Mouse (Mus musculus) hindbrain, postnatal 0 days (tissue): ENCODE measurements at regions not wholly inside any gene's neighbourhood (a gene's known extent, or its start where the extent isn't known, plus 50 kb on each side); places are given as distances from the start of the nearest gene placed in this dataset.

Experiments
- ATAC-seq: fragments of 200-750 bp; cut with Nextera tagmentation; 2 replicates; pipeline ENCODE4 v1.8.0; 2017; ENCODE audit warnings: mild to moderate bottlenecking, moderate TSS enrichment, moderate library complexity
- DNase-seq: peaks from one replicate; pipeline ENCODE4 v3.0.0-alpha.2; 2015; ENCODE audit warnings: low spot score
- H3K27ac ChIP-seq: fragments of 300-500 bp; sonication (generic); 2 replicates; pipeline ENCODE4 v1.5.1; 2014; ENCODE audit warnings: mild to moderate bottlenecking
- H3K27me3 ChIP-seq: fragments of 300-500 bp; sonication (generic); 2 replicates; pipeline ENCODE4 v1.6.1; 2014; ENCODE audit warnings: low read length, mixed read lengths; ENCODE audit not compliant: insufficient read depth
- H3K36me3 ChIP-seq: fragments of 300-500 bp; sonication (generic); 2 replicates; pipeline ENCODE4 v1.6.1; 2014; ENCODE audit warnings: low read length, mixed read lengths; ENCODE audit not compliant: insufficient read depth
- H3K4me1 ChIP-seq: fragments of 300-500 bp; sonication (generic); 2 replicates; pipeline ENCODE4 v1.6.1; 2014; ENCODE audit warnings: antibody characterized with exemption, low read length, mixed read lengths; ENCODE audit not compliant: insufficient read depth
- H3K4me2 ChIP-seq: fragments of 300-500 bp; sonication (generic); 2 replicates; pipeline ENCODE4 v1.6.1; 2014; ENCODE audit warnings: low read depth, mild to moderate bottlenecking, low read length, moderate library complexity, mixed read lengths
- H3K4me3 ChIP-seq: fragments of 300-500 bp; sonication (generic); 2 replicates; pipeline ENCODE4 v1.5.1; 2014; ENCODE audit warnings: low read length
- H3K9ac ChIP-seq: fragments of 300-500 bp; sonication (generic); replicated peaks from 2 replicates; pipeline ENCODE4 v1.6.1; 2014; ENCODE audit warnings: mild to moderate bottlenecking, low read length, moderate library complexity, mixed read lengths
- H3K9me3 ChIP-seq: fragments of 300-500 bp; sonication (generic); 2 replicates; pipeline ENCODE4 v1.6.1; 2016; ENCODE audit warnings: low read length, mixed read lengths
- CTCF ChIP-seq: IDR thresholded peaks from 2 replicates; pipeline ENCODE4 v1.5.1; 2016; ENCODE audit warnings: antibody characterized with exemption, control low read depth, low read depth
- WGBS: fragments of 180-500 bp; shearing (Covaris S2); extraction: QIAGEN DNeasy Blood & Tissue Kit; methylation state at CpG from one replicate; pipeline ENCODE4 v1.1.7; 2014; 5-methylcytosine and 5-hydroxymethylcytosine counted together

GRCm38 (mm10) chrX:14696375-14696774 lies 485.4 kb downstream of the H2al1n start:
- Histone ChIP-seq H3K9ac (no peak overlapping the region), H3K4me3 (no peak overlapping the region), H3K27me3 (no peaks in the 10 kb centered on the region), H3K9me3 (no peaks in the 10 kb centered on the region), H3K4me2 (no peak overlapping the region), H3K27ac (no peak overlapping the region), H3K4me1 (no peaks in the 10 kb centered on the region), H3K36me3 (no peaks in the 10 kb centered on the region)
- no peak for TF ChIP-seq CTCF
- DNase-seq = no peak
- WGBS = 87% methylated on average over 2 of the region's 2 CpGs
- ATAC-seq = no peak

GRCm38 (mm10) chrX:14738999-14739398 lies 528.1 kb downstream of the H2al1n start:
- no peaks in the 10 kb centered on the region for H3K27me3 ChIP-seq

More at GRCm38 (mm10) chrX:14738999-14739398, 528.1 kb downstream of the H2al1n start:
- Histone ChIP-seq H3K4me1 (no peaks in the 10 kb centered on the region), H3K9me3 (no peaks in the 10 kb centered on the region), H3K36me3 (no peaks in the 10 kb centered on the region), H3K9ac (no peak overlapping the region), H3K4me2 (no peak overlapping the region), H3K4me3 (no peak overlapping the region), H3K27ac (no peak overlapping the region)
- DNase-seq = no peak
- TF ChIP-seq CTCF = no peak
- ATAC-seq = no peak
